Mouse (Mus musculus): Measurements from ENCODE around the gene Trpm1.
A peak's percentile ranks its signal among the peaks of the same experiment; 100 is the strongest.
"Not testable (repeated sequence)": the region's sequence is repeated elsewhere in the genome, so short reads cannot be mapped to it uniquely, and the experiment has no call there.

Trpm1 gene

DNA sequence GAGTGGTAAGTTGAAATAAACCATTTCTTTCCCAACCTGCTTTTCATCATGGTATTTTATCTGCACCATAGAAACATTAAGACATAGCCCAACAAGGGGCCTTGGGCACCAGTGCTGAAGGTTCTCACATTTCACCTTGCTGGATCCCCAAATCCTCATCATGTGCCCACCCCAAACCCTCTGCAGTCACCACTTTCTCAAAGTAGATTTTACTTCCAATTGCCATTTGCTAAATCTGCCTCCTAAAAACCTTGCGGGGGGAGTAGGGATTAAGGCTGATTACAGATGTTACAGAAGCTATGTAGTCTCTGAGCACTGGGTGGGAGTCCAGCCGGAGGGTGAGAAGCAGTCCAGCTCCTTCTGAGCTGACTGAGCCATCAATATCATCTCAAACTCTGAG is at the start of gene Trpm1:
Gene Trpm1 (plus strand): TSS at position 301 of the 400 bp plus-strand sequence.
- DNase-seq (ENCODE audit: extremely low read depth, insufficient read length, low spot score), result no peak

- no peak for DNase-seq (ENCODE audit: extremely low read depth, insufficient read length, low spot score)
These were observed 31.4 kb upstream of the Trpm1 start for GRCm38 (mm10) chr7:64122131-64122715.

- no peak for DNase-seq (ENCODE audit: extremely low read depth, insufficient read length, low spot score)
These were observed 29.9 kb upstream of the Trpm1 start for GRCm38 (mm10) chr7:64123721-64124120.

- not testable (repeated sequence) for DNase-seq (ENCODE audit: extremely low read depth, insufficient read length, low spot score)
These were observed 27.6 kb upstream of the Trpm1 start for GRCm38 (mm10) chr7:64125994-64126393.

GRCm38 (mm10) chr7:64139866-64140265 is 13.8 kb upstream of the Trpm1 start:
- no peak for DNase-seq (ENCODE audit: extremely low read depth, insufficient read length, low spot score)

GRCm38 (mm10) chr7:64141301-64142032 is 12.2 kb upstream of the Trpm1 start:
- DNase-seq (ENCODE audit: extremely low read depth, insufficient read length, low spot score), result no peak

DNA sequence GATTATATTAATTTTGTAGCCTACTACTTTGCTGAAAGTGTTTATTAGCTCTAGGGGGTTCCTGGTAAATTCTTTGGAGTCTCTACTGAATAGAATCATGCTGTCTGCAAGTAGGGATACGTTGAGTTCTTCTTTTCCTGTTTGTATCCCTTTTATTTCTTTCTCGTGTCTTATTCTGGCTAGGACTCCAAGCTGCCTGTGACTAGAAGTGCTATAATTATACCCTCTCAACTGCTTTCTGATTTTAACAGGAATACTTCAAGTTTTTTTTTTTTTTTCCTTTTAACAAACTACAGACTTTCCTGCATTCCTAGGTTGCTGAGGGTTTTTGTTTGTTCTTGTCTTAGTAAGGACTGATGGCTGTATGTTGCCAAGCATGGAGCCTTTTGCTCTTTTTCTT is 4.3 kb upstream of the Trpm1 start:
- DNase-seq (ENCODE audit: extremely low read depth, insufficient read length, low spot score), result no peak

DNA sequence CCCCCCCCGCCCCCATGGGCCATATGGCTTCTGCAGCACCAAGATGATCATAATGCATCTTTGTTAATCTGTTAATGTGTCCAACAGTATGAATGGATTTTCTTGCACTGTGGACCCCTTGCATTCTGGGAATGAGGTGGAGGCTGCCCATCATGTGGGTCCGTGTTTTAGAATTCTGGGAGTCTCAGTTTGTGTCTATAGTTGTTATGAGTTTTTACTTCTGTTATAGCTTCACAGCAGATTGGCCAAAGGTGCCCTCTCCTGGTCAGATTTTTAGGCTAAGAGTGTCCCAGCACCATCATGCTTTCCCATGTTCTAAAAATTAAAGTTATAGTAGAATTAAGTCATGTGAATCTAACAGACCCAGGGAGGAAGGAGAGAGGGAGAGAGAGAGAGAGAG is 3.9 kb upstream of the Trpm1 start:
- no peak for DNase-seq (ENCODE audit: extremely low read depth, insufficient read length, low spot score)

DNA sequence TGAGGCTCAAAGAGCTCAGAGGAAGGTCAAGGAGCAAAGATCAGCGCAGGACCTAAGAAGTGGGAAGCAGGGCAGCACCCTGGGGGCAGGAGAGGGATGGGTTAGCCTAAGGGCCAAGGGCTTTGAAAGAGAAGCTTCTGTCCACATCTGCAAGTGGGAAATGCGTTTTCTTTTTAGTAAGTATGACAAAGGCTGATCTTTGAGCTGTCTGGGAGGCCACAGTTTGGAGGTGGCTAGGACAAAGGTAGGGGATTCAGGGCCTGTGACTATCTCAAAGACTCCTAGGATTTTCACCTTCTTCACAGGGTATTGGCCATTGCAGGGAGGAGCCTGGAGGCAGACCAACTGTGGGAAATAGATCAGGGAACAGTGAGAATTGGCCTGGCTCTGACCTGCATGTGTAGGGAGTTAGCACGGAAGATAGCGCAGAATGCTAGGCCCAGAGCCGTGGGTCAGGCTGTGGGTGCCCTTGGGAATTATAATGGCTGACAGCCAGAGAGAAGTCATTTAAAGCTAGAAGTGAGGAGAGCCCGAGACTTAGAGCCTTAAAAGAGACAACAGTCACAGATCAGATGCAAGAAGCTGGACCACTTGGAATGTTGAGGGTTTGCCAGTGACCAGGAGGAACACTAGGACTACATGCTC is 3.1 kb upstream of the Trpm1 start:
- no peak for DNase-seq (ENCODE audit: extremely low read depth, insufficient read length, low spot score)

DNA sequence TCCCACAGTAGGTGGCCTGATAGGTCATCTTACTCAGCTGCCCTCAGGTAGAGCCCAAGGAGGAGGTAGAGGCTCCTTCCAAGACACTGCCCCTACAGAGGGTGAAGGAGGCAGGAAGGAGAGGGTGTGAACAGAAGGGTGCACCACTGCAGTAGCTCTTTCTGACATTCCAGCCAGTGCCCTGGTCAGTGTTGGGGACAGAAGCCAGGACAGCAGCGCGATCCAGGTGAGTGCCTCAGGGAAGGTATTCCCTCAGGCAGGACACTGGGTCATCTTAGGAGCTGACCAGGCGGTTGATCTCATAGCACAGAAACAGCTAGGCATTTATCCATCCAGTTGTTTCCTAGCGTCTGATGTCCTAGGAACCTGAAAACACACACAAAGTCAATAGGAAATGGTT is 1.6 kb downstream of the Trpm1 start:
- no peak for DNase-seq (ENCODE audit: extremely low read depth, insufficient read length, low spot score)

DNA sequence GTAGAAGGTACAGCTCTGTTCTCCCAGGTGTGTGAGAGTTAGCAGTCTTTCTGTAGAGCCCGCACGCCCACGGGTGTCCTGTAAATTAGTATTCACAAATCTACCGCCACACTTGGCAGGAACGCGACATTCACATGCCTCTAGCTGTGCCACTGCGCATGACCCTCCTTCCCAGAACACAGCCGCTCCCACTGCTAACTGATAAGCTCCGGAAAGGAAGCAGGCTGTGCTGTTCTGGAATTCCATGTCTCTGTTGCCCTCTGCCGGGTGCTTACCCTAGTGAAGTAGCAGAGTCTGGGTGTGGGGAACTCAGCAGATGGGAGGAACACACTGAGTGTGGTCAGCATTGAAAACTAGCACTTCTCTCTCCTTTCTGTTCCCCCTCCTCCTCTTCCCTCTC is 2.1 kb downstream of the Trpm1 start:
- peak; percentile 23 for DNase-seq (ENCODE audit: extremely low read depth, insufficient read length, low spot score)

GRCm38 (mm10) chr7:64156271-64156911 is 2.8 kb downstream of the Trpm1 start:
- peak; percentile 22 for DNase-seq (ENCODE audit: extremely low read depth, insufficient read length, low spot score)

GRCm38 (mm10) chr7:64156918-64157690 is 3.5 kb downstream of the Trpm1 start:
- DNase-seq (ENCODE audit: extremely low read depth, insufficient read length, low spot score), result no peak

DNA sequence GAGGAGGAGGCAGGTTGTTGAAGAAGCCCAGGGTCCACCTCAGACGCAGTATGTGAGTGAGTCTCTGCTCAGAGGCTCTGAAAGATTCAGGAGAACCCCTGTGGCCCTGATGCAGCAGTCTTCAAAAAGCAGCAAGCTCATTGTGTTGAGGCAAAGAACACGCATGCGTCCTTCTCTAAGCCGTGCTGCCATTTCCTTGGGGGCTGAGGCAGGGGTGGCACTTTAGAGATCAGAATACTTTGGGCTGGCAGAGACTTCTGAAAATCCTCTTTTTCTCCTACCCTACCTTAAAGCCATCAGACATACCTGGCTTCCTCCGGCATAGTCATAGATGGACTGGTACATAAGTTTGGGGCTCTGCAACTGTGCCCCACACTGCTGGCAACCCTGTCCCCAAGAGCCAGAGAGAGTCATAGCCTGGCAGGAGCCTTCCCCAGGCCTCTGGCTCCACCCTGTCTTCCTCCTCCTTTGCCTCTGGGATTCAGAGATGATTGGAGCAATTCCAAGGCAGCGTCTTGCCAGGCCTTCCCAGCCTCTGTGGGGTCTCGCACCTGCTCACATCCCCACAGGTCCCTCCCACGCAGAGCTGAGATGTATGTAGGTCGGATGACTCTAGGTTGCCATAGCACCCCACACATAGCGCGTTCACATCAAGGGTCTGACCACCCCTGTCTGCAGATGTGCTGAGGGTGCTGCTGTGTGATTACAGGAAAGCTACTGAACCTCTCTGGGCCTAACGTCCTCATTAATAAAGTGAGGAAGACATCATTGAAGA is 4.8 kb downstream of the Trpm1 start:
- DNase-seq (ENCODE audit: extremely low read depth, insufficient read length, low spot score), result no peak

GRCm38 (mm10) chr7:64159056-64159542 is 5.5 kb downstream of the Trpm1 start:
- DNase-seq (ENCODE audit: extremely low read depth, insufficient read length, low spot score), result no peak

DNA sequence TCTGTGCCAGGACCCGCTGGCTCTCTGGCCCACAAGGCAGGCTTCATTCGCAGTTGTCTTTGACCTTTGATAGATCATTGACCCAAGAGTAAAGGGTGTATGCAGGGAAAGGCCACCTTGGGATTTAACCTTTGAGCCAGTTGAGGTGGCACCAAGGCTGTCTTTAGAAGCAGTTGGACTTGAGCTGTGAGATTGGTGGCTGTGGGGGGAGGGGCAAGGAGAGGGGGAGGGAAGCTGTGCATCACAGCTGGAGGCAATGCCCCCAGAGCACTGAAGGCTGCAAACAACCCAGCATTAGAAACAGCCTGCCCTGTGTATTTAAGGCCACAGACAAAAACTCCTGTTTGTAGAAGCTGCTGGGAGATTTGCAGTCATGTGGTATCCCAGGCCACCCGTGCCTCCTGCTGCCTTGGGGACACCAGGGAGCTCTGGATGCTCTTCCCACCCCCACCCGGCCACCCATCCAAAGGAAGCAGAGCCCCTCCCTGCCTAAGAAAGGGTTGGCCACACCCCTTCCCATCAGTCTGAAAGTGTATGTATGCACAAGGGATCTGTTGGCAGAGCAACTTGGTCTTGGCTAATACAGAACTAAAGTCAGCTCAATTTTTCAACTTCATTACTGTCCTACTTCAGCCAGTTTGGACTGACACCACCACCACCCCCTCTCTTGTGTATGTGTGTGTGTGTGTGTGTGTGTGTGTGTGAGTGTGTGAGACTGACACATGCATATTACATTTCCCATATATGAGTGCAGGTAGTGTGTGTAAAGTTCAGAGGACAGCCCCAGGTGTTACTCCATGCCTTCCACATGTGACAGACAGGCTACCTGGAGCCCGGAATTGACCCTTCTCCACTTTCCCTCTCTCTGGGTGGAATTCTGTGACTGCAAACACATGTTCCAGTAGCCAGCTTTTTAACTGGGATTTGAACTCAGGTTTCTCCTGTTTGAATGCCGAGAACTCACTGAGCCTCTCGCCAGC is 6.3 kb downstream of the Trpm1 start:
- no peak for DNase-seq (ENCODE audit: extremely low read depth, insufficient read length, low spot score)

- DNase-seq (ENCODE audit: extremely low read depth, insufficient read length, low spot score), result no peak
These were observed 7.3 kb downstream of the Trpm1 start for GRCm38 (mm10) chr7:64160737-64161470.

GRCm38 (mm10) chr7:64161990-64162389 is 8.4 kb downstream of the Trpm1 start:
- no peak for DNase-seq (ENCODE audit: extremely low read depth, insufficient read length, low spot score)
